Mouse (Mus musculus): ENCODE results near the gene Ralgapb.
"Not testable (repeated sequence)": the region's sequence is repeated elsewhere in the genome, so short reads cannot be mapped to it uniquely, and the experiment has no call there.

Gene Ralgapb

DNA sequence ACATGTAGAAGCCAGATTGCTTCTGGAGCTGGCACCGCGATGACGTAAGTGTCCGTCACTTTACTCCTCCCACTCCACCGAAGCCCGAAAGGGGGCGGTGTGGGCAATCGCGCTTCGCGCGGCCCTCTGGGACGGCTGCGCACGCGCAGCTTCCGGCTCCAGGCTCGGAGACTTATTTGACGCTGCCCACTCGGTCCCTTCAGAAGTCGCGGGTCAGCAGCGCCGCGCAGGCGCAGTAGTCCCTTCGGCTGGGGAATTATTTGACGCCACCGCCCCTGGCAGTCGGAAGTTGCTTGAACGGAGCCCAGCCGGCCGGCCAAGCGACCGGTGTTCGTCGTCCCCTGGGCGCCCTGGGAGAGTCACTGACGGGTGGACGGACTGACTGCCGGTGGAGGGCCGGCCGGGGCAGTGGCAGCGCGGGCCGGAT, at the start of gene Ralgapb:
Gene Ralgapb, plus strand, starts transcription at position 254 of the 427 bp plus-strand sequence.
- DNase-seq: peak; percentile 97 to 99

DNA sequence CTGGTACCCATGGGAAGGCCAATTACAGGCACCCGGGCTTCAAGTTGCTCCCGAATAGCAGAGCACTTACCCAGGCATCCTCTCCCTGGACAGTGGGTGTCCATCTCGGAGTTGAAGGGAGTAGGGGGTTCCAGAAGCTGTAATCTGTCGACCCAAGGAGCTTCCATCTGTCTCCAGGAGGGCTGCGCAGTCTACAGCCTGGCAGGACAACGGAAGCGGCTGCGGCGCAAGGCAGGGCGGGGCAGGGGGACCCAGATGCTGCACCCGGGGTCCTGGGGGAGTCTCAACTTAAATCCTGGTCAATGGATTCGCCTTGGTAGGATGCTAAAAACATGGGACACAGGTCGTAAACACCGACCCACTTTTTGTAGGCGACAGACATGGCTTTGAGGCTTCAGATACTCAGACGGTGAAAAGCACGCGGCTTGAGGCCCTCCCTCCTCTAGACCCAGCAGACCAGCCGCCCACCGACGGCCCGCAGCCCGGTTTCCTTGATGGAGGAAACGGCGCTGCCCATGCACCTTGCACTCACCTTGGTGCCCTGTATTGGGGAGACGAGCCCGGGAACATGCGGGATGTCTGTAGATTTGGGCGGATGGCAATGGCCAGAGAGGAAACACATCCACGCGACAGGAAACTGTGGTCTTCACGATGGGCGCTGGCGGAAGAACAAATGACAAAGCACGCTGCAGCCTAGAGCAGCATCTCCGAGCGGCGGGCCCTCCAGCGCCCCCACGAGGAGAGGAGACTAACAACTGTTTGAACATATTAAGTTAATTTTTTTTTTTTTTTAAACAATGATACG, 48.6 kb upstream of the Ralgapb start:
- DNase-seq: peak; percentile 81 to 85

- no peak for DNase-seq
Measured at GRCm38 (mm10) chr2:158361678-158362320, 47.8 kb upstream of the Ralgapb start.

- no peak for DNase-seq
Measured at GRCm38 (mm10) chr2:158364175-158364574, 45.5 kb upstream of the Ralgapb start.

DNA sequence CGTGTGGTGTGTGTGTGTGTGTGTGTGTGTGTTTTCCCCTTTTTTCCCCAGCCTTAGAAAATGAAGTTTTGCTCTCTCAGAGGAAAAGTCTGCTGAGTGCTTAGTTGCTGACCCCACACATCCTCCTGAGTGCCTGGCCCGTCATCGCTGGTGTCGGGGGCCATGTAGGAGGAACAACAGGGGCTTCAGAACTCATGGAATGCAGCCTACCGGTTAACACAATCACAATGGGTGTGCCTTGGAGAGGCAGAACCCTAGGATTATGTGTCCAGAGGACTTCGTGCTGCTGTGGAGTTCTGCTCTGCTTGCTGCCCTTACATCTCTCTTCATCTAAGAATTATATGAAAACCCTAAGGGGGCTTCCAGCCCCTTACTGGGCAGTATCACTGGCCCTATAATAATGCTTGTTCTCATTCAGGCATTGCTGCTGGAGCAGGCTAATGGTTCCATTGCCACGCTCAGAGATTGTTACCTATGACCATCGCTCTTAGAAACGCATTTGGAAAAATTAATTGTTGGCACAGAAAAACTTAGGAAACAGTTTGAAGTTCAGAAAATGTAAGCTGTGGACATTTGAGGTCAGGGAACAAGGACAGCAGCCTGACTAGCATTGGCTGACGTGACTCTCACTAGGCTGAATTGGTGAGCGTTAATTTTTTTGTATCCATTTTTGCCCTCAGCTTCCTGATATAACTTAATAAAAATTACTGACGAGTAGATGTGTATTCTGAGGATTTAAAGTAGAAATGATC, 44.4 kb upstream of the Ralgapb start:
- no peak for DNase-seq

- no peak for DNase-seq
Measured at GRCm38 (mm10) chr2:158367654-158368053, 42.0 kb upstream of the Ralgapb start.

- no peak for DNase-seq
Measured at GRCm38 (mm10) chr2:158368313-158368712, 41.3 kb upstream of the Ralgapb start.

DNA sequence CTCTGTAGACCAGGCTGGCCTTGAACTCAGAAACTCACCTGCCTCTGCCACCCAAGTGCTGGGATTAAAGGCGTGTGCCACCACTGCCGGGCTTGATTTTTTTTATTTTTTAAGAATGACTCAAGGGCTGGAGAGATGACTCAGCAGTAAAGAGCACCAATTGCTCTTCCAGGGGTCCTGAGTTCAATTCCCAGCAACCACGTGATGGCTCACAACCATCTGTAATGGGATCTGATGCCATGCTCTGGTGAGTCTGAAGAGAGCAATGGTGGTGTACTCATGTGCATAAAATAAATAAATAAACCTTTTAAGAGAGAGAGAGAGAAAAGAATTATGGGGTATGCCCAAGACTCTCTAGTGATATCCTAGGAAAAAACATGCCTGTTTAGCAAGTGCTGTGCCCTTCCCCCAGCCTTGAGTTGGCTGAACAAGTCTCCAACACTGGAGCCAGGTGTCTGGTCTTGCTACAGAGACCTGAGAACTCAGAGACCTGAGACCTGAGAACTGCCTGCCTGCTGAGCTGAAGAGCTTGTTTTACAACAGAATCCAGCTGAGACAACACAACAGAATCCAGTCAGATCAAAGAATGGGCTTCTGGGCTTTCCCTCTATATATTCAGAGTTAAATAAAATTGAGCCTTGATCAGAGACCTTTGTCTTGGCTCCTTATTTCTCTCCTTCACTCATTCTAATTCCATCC, 40.0 kb upstream of the Ralgapb start:
- DNase-seq: no peak

DNA sequence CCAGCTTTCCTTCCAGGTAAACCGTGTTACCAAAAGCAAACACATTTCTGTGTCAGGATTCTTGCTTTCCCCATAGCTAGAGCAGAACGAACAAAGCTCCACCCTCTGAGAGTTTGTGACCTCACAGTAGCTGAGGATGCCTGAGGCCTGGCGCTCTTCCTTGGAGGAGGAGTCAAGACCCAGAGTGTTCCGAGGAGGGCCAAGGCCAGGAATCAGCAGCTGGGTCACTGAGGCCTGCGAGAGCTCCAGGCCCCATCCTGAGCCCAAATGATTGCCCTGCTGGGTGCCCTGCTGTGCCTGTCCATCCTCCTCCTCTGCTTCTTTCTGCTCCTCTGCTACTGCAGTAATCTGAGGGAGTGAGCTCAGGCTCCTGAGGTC, 39.5 kb upstream of the Ralgapb start:
- DNase-seq: no peak

DNA sequence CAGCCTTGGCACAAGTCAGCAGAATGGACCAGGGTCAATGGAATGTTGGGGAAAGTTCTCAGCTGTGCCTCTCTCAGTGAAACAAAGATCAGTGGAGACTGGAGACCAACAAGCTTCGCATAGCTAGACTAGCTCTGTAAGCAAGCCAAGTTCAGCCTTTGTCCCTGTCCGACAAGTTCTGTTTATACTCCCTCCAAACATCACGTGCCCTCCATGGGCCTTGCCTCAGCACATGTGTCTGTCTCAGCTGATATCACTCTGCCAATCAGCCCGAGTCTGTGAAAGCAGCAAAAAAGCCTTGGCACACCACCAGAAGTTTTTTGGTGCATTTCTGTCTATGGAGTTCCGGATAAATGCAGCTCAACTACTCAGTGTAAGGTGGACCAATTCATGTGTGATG, 36.6 kb upstream of the Ralgapb start:
- no peak for DNase-seq

GRCm38 (mm10) chr2:158373516-158373915, 36.1 kb upstream of the Ralgapb start:
- no peak for DNase-seq

- no peak for DNase-seq
Measured at GRCm38 (mm10) chr2:158375443-158376122, 34.1 kb upstream of the Ralgapb start, which contains the start of gene Snhg11. Snhg11 (plus strand) TSS chr2:158375638.

DNA sequence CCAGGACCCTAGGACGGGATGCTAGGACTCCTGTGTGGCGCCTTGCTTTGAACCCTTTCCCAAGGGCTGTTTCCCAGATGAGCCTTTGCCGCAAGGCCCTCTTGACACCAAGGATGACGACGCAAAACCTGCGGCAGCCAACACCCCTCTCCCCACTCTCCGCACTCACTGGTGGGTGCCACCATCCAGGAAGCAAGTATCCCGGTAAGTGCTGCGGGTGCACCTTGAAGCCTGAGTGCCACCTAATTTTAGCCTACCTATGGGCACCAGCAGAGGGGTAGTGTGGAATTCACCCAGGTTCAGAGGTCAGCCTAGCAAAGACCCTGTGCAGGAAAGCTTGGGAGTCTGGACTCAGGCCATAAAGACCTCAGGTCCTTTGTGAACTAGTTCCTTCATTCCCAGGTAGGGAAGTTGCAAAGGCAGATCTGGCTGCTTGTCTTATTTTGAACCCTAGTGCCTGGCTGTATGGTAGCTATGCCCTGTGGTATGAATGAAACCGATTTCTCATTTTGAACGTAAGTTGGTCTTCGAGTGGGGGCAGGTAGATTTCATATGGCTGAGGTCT, 33.4 kb upstream of the Ralgapb start:
- DNase-seq: no peak

DNA sequence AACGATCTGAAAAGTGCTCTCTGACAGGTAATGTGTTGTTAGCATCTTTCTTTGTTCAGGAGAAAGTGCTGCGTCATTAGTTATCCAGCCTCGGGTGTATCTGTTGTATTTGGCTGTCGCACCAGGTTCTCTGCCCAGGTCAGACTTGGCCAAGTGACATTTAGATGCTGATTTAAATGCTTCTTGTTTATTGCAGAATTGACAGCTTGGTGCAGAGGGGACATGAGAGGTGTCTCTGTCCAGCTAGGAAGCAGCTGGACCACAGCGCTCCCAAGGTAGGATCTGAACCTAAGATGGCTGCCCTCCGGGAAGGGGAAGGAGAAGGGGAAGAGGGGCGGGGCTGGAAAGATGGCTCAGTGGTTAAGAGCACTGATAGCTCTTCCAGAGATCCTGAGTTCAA, 32.9 kb upstream of the Ralgapb start:
- DNase-seq: no peak

DNA sequence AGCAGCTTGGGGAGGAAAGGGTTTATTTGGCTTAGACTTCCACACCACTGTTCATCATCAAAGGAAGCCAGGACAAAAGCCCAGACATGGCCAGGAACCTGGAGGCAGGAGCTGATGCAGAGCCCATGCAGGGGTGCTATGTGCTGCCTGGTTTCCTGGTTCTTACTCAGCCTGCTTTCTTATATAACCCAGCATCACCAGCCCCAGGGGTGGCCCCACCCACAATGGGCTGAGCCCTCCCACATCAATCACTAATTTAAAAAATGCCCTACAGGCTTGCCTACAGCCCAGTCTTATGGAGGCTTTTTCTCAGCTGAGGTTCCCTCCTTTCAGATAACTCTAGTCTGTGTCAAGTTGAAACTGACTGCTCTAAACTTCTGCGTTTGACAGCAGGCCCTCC, 31.8 kb upstream of the Ralgapb start:
- no peak for DNase-seq

DNA sequence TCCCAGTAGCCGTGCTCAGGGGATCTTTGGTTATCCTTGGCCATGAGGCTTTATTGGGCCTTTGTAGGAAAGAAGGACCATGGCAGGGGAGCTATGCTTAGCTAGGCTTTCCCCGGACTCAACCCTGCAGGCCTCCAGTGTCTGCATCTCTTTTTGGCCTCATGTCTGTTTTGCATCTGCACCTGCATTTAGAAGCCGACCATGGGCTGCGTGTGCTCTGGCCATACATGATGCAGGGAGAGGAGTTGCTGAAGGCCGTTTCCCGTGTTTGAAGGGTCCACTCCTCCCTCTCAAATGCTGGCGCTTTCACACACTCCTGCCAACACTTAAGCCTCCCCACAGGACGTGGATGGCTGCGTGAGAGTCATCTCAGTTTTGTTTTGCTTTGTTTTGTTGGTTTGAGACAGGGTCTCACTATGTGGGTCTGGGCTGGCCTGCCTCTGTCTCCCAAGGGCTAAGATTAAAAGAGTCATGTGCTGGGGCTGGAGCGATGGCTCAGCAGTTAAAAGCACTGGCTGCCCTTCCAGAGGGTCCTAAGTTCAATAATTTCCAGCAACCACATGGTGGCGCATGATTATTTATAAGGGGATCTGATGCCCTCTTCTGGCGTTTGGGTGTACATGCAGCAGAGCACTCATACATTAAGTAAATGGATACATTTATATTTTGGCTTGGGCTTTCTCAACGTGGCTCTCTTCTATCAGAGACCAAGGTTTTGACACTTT, 30.1 kb upstream of the Ralgapb start:
- peak; percentile 38 to 44 for DNase-seq

DNA sequence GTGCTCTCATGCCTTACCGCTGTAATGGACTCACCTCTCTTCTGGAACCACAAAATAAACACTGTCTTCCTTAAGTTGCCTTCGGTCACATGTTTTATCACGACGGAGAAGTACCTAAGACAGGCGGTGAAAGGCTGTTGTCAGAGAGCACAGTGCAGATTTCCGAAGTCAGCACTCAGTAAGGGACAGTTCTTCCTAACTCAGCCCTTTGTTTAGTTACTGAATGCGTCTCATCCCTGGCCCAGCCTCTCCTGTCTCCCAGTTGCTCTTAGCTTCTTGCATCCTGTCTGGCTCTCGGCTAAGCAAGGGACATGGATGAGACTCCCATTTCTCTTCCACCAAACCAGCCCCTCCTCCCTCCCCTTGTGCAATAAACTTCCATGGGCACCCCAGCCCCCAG, 23.6 kb upstream of the Ralgapb start:
- DNase-seq: no peak

DNA sequence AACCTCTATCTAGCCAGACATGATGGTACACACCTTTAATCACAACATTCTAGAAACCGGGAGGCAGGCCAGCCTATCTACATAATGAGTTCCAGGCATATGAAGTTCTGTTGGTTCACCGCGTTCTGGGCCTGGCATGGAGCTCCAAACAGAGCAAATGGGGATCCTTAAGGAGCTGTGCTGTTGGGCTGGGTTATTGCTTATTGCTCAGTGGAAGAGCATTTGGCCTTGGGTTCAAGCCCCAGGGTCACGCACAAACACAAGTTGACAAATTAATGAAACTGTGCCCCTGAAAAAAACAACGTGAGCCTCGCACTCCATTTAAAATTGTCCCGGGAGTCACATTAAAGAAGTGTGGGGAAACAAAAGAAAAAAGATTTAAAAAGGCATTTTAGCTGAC, 20.2 kb upstream of the Ralgapb start:
- DNase-seq: no peak

GRCm38 (mm10) chr2:158396369-158396768, 13.3 kb upstream of the Ralgapb start:
- no peak for DNase-seq

DNA sequence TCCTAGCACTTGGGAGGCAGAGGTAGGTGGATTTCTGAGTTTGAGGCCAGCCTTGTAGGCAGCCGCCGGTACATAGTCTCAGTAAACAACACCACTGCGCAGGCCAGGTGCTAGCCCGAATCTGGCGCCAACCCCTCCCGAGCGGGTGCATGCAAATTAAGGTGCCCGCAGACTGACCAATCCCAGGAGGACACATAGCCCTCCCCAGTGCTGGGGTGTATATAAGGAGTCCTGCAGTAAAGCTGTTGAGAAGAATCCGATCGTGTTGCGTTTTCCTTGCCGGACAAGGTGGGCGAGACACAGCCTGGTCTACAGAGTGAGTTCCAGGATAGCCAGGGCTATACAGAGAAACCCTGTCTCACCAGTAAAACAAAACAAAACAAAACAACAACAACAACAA, 12.5 kb upstream of the Ralgapb start:
- DNase-seq: not testable (repeated sequence)

- DNase-seq: no peak
Measured at GRCm38 (mm10) chr2:158402915-158403314, 6.7 kb upstream of the Ralgapb start.

All from thymus, postnatal 36 days (tissue).